Mouse (Mus musculus) lung, adult 2 months (tissue): ENCODE measurements around the gene Stk38l.

Source experiments
- CTCF ChIP-seq: fragments of 200-500 bp; IDR thresholded peaks from 2 replicates; pipeline ENCODE4 v1.5.1; 2011; ENCODE audit warnings: mild to moderate bottlenecking, low read length, control low read depth; ENCODE audit not compliant: insufficient read depth
- POLR2A ChIP-seq: fragments of 200-500 bp; IDR thresholded peaks from 2 replicates; pipeline ENCODE4 v1.6.1; 2011; ENCODE audit warnings: low read depth, mild to moderate bottlenecking, control low read depth, low read length, borderline replicate concordance; ENCODE audit errors: extremely low read depth

GRCm38 (mm10) chr6:146719606-146720005, 5.2 kb upstream of the Stk38l start:
- no peak for TF ChIP-seq POLR2A
- no peak for TF ChIP-seq CTCF
